Mouse (Mus musculus) thymus, adult 18-20 months (tissue): ENCODE measurements around the gene Dab2ip.

Source experiments
- DNase-seq, 2 experiments: peaks; one replicate each; pipeline ENCODE4 v3.0.0; 2022; ENCODE audit warnings: mixed read lengths in 2 of 2

Gene Dab2ip

GRCm38 (mm10) chr2:35660953-35661374 lies 102.9 kb downstream of the Dab2ip start:
- peak; percentile 31 to 49 for DNase-seq

- DNase-seq, result peak; percentile 58 to 63
Observed at GRCm38 (mm10) chr2:35661454-35662000, 103.5 kb downstream of the Dab2ip start.

- peak; percentile 52 to 60 for DNase-seq
Observed at GRCm38 (mm10) chr2:35662001-35662491, 104.0 kb downstream of the Dab2ip start.

GRCm38 (mm10) chr2:35662738-35663550 lies 104.9 kb downstream of the Dab2ip start:
- no peak for DNase-seq

- DNase-seq, result no peak
Observed at GRCm38 (mm10) chr2:35667746-35668145, 109.7 kb downstream of the Dab2ip start.

GRCm38 (mm10) chr2:35669217-35669616 lies 111.2 kb downstream of the Dab2ip start:
- no peak for DNase-seq

- no peak for DNase-seq
Observed at GRCm38 (mm10) chr2:35669748-35670147, 111.7 kb downstream of the Dab2ip start.

GRCm38 (mm10) chr2:35670300-35670699 lies 112.2 kb downstream of the Dab2ip start:
- DNase-seq, result no peak

- DNase-seq, result no peak
Observed at GRCm38 (mm10) chr2:35671980-35672910, 114.2 kb downstream of the Dab2ip start.

GRCm38 (mm10) chr2:35673181-35673580 lies 115.1 kb downstream of the Dab2ip start:
- DNase-seq, result no peak

- no peak for DNase-seq
Observed at GRCm38 (mm10) chr2:35673986-35674385, 115.9 kb downstream of the Dab2ip start.

- no peak for DNase-seq
Observed at GRCm38 (mm10) chr2:35674431-35674830, 116.4 kb downstream of the Dab2ip start.

- no peak for DNase-seq
Observed at GRCm38 (mm10) chr2:35676075-35676665, 118.1 kb downstream of the Dab2ip start.

GRCm38 (mm10) chr2:35677855-35678254 lies 119.8 kb downstream of the Dab2ip start:
- no peak for DNase-seq

GRCm38 (mm10) chr2:35678440-35678839 lies 120.4 kb downstream of the Dab2ip start:
- DNase-seq, result no peak

GRCm38 (mm10) chr2:35679812-35680672 lies 122.0 kb downstream of the Dab2ip start:
- DNase-seq, result peak in 1 of 2 experiments; percentile 24

- DNase-seq, result no peak
Observed at GRCm38 (mm10) chr2:35680833-35681232, 122.8 kb downstream of the Dab2ip start.

GRCm38 (mm10) chr2:35684005-35684404 lies 125.9 kb downstream of the Dab2ip start:
- no peak for DNase-seq

GRCm38 (mm10) chr2:35684735-35685312 lies 126.8 kb downstream of the Dab2ip start:
- DNase-seq, result no peak

GRCm38 (mm10) chr2:35686104-35686503 lies 128.0 kb downstream of the Dab2ip start:
- DNase-seq, result no peak

GRCm38 (mm10) chr2:35687557-35688070 lies 129.5 kb downstream of the Dab2ip start:
- no peak for DNase-seq
